Mouse (Mus musculus): Measurements from ENCODE around the gene Myo10. TPM values are rescaled to one million over a fixed set of nuclear protein-coding genes. Genes with fewer than 3 reads are reported as not detected.

Myo10 gene
- total RNA-seq, 1 experiment from 2014 or later: 0.38 TPM

DNA sequence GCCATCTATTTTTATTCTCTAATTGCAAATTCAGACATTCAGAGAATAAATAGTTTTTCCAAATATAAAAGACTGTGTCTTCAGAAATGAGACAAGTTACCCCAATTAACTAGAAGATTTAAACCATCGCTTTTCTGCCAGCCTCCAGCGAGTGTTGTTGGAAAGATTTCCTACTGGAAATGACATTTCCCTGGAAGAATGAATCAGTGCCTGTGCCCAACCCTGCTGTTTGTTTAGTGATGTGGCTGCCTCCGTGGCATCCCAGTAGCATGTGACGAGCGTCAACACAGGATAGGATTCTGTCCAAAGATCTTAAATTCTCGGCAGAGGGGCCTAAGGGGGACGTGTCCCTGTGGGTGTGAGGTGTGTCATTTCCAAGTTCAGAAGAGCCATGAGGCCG, 179.9 kb downstream of the Myo10 start:
- no peak for ATAC-seq (replicated peaks; ENCODE audit: insufficient number of reproducible peaks, low FRiP score, low TSS enrichment, poor library complexity, severe bottlenecking)

DNA sequence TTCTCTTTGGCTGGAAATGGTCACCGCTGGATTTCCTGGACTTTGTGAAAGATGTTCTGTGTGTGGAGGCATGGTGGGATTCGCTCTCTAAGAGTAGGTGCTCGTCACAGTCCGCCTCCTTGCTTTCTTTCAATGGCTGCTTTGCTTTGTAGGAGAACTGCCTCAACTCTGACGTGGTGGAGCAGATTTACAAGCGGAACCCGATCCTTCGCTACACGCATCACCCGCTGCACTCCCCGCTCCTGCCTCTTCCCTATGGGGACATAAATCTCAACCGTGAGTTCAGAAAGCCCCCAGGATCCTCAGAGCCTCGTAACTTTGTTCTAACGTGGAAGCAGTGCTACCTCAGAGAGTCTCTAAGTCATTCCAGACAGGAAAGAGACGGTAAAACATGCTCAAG, 180.8 kb downstream of the Myo10 start:
- ATAC-seq (replicated peaks; ENCODE audit: insufficient number of reproducible peaks, low FRiP score, low TSS enrichment, poor library complexity, severe bottlenecking): no peak

DNA sequence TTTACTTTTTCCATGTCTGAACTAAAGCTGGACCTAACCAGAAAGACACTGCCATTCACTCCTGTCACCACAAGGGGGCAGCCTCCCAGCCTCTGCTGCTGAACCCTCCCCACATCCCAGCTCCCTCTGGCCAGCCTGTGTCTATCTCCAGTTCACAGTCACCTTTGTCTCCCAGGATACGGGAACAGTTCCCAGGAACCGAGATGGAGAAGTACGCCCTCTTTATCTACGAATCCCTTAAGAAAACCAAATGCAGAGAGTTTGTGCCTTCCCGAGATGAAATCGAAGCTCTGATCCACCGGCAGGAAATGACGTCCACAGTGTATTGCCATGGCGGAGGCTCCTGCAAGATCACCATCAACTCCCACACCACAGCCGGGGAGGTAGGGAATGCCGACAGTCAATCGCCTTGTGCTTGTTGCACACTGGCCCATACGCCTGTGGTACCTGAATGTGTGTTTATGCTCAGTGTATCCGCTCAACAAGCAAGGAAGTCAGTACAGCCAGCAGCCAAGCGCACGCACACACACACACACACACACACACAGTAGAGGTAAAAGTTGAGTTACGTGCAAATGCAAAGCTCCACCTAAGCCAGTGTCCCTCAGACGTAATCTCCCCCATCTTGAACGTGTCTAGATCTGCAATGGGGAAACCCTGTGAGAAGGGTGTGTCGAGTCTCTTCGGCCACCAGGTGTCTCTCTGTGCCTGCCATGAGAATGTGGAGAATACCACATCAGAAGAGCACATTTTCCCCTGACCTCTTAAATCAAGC, 183.2 kb downstream of the Myo10 start:
- ATAC-seq (replicated peaks; ENCODE audit: insufficient number of reproducible peaks, low FRiP score, low TSS enrichment, poor library complexity, severe bottlenecking): peak; percentile 65

DNA sequence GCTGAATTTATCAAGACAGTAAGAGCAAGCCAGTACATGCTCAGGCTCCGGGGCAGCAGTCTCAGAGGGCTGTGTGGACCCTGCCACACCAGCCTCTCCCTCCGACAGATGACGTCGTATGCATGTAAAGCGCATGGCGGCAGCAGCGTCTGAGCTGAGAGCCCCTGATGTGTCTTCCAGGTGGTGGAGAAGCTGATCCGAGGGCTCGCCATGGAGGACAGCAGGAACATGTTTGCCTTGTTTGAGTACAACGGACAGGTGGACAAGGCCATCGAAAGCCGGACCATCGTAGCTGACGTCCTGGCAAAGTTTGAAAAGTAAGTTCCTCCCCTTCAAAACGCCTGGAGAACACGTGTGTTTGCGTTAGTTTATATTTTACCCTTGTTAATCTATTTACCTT, 184.0 kb downstream of the Myo10 start:
- no peak for ATAC-seq (replicated peaks; ENCODE audit: insufficient number of reproducible peaks, low FRiP score, low TSS enrichment, poor library complexity, severe bottlenecking)

DNA sequence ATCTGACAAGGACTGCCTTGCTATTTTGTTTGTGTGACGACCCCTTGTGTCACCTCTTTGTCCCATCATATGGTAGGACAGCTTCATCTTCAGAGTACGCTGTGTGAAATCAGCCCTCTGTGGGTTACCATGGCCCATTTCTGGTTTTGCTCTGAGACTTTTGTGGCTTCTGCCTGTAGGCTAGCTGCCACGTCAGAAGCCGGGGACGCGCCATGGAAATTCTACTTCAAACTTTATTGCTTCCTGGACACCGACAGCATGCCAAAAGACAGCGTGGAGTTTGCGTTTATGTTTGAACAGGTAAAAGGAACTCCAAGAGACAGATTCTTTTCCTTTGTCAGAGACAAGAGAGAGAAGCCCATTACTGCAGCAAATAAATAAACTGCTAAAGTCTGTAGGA, 184.6 kb downstream of the Myo10 start:
- ATAC-seq (replicated peaks; ENCODE audit: insufficient number of reproducible peaks, low FRiP score, low TSS enrichment, poor library complexity, severe bottlenecking): no peak

DNA sequence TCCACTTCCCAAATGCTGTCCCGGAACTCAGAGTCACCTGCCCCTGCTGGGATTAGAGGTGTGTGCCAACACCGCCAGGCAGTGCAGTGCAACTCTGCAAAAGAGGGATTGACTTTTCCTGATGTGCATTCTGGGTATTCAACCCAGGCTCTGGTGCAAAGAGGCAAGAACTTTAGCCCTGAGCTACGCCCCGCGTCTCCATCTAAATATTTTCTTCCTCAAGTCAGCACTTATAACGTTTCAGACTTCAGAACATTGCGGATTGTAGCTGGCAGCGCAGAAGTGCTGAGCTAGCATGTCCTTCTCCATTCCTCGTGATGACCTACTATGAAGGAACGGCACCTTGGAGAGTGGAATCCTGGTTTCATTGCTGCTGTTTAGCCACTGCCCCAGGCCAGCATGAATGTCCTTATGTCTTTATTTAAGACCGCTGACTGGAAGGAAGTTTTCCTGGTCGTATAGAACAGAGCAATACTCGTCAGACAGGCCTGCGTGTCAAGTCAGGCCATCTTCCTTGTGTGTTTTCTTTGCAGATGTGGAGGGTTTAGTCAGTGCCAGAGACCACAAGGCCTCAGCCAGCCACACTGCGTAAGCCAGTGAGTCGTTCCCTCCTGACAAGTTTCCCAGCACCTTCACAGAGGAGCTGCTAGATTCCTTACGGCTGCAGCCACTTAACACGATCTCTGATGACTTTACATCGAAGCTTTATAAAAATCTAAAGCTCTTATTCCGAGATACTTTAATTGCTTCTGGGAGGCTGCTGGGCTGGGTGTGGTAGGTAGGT, 186.5 kb downstream of the Myo10 start:
- no peak for ATAC-seq (replicated peaks; ENCODE audit: insufficient number of reproducible peaks, low FRiP score, low TSS enrichment, poor library complexity, severe bottlenecking)

DNA sequence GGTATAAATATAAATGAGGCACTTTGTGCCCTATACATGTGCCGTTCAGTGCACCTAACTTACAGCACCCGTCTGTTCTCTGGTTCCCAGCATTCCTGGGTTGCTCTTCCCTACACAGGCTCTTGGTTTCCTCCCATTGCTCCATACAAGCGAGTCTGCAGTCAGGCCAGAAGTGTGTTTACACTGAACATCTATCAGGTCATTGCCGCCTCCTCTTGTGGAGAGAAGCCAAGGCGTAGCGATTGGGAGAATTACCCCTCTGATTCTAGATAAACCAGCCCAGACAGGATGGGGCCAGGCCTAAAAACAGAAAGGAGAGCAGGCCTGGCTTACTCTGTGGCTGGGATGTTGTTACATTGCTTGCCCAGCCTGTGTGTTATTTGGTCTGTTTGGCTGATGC, 187.3 kb downstream of the Myo10 start:
- no peak for ATAC-seq (replicated peaks; ENCODE audit: insufficient number of reproducible peaks, low FRiP score, low TSS enrichment, poor library complexity, severe bottlenecking)

DNA sequence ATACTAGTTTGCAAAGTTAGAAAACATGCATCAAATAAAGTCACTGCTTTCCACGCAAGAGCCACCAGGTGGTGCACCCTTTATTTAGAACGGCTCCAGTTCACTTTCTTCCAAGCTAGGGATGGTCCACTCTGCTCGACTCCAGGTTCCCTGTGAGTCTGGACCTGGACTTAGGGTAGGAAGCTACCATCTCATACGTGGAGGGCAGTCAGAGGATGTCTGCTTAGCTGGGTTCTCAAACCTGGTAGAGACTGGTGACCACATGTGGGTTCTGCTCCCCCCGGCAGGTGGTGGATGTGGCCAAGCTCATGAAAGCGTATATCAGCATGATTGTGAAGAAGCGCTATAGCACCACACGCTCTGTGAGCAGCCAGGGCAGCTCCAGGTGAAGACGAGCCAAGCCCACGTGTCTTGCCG, 189.5 kb downstream of the Myo10 start:
- peak; percentile 65 for ATAC-seq (replicated peaks; ENCODE audit: insufficient number of reproducible peaks, low FRiP score, low TSS enrichment, poor library complexity, severe bottlenecking)

DNA sequence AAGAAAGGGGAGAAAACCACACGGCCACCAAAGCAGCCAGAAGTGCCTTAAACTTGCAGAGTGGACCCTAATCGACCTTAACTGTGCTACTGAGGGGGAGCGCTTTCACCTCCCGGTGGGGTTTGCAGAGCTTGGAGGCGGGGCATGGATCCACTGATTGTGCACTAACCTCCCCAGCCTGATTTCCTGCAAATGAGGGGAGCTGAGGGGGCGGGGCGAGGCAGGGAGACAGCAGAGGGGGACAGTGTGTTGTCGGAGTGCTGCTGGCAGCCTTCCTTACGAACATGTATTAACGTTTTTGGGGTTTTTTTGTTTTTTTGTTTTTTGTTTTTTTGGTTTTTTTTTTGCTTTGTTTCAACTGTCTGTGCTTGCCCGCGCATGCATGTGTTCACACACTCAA, 190.2 kb downstream of the Myo10 start:
- ATAC-seq (replicated peaks; ENCODE audit: insufficient number of reproducible peaks, low FRiP score, low TSS enrichment, poor library complexity, severe bottlenecking): no peak

DNA sequence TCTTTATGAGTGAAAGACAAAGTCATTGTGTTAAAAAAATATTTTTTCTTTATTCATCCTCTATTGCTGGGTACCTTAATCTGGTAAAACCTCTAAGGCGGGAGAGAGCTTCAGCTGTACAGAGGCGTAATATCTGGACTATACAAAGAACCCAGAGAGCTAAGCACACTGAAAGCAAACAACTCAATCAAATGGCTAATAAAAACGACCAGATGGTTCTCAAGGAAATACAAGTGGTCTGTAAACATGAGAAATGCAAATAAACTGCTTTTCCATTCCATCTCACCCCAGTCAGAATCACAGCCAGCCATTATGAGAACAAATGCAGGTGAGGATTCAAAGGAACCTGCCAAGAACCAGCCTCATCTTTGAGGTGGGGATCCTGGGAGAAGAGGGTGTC, 192.2 kb downstream of the Myo10 start:
- ATAC-seq (replicated peaks; ENCODE audit: insufficient number of reproducible peaks, low FRiP score, low TSS enrichment, poor library complexity, severe bottlenecking): no peak

DNA sequence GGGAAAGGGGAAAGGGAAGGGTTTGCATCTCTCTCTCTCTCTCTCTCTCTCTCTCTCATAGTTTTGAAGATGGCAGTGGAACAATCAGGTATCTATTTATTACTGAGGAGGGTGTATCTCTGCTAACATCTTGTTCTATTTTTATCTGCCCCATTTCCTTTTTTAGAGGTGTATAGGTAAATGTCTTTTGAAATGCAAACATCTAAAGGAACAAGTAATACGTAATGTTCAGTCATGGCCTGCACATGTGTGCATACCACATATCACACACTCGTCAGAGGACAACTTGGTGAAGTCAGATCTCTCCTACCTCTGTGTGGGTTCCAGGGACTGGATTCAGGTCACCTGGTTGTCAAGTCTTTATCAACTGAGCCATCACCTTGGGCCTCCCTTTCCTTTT, 194.9 kb downstream of the Myo10 start:
- ATAC-seq (replicated peaks; ENCODE audit: insufficient number of reproducible peaks, low FRiP score, low TSS enrichment, poor library complexity, severe bottlenecking): no peak

DNA sequence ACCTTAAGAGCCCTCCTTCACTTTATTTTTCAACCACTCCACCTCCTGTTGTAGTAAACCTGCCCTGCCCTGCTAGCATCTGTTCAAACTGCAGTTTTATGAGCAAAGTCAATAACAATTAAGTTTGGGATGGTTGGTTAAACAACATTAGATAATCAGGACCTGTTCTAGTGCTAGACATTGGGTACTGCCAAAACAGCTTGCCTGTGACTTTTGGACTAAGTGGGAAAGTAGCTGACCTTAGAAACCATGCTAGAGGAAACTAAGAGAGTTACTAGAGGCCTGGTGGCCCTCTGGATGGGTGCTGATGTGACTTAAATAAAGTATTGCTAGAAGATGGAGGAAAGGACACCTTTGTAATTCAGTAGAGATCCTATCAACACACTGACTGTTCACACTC, 199.7 kb downstream of the Myo10 start:
- ATAC-seq (replicated peaks; ENCODE audit: insufficient number of reproducible peaks, low FRiP score, low TSS enrichment, poor library complexity, severe bottlenecking): no peak

DNA sequence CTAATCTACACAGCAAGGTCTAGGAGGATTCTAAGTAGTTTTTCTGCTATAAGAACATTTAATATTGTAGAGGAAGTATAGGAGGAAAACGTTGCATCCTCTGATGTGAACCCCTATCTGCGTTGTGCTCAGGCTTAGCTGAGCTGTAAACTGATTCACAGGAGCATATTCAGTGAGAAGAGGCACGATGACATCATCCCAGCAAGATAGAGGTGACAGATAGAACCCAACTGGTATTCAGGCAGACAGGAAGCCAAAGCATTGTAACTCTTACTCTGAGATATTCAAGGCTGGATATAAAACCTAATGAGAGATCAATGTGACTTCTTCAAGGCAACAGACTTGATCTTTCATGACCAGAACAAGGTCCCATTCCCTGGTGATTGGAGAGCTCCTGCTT, 200.3 kb downstream of the Myo10 start:
- ATAC-seq (replicated peaks; ENCODE audit: insufficient number of reproducible peaks, low FRiP score, low TSS enrichment, poor library complexity, severe bottlenecking): no peak

DNA sequence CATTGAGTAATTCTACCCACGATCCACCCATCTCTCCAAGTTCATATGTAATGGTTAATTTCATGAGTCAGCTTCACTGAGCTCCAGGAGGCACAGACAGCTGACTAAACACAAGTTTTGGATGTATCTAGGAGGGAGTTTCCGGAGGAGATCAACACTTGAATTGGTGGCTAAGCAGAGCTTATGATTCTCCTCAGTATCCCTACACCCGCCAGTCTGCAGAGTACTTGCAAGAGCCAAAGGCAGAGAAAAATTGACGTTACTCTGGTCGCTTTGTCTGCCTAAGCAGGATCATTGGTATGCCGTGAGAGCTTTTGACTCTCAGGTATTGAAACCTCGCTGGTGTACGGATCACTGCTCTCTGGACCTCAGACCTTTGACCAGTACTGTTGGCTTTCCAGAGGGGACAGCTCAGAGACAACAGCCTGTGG, 204.2 kb downstream of the Myo10 start:
- ATAC-seq (replicated peaks; ENCODE audit: insufficient number of reproducible peaks, low FRiP score, low TSS enrichment, poor library complexity, severe bottlenecking): no peak

DNA sequence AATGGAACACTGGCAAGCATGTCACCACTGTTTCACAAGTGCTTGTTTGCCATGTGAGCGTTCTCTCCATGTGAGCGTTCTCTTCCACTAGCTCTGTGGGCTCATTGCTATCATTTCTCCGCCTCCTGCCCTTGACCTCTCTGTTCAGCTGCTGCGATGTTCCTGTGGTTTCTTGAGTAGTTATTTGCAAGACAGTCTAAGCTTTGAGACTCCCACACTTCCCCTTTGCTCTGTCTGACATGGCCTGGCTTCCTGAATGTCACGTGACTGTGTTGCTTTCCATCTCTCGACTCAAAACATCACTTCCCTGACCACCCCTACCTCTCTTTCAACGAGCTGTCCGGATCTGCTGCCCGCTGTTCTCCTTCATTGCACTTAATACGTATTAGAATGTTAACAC, 206.1 kb downstream of the Myo10 start:
- ATAC-seq (replicated peaks; ENCODE audit: insufficient number of reproducible peaks, low FRiP score, low TSS enrichment, poor library complexity, severe bottlenecking): peak; percentile 84

DNA sequence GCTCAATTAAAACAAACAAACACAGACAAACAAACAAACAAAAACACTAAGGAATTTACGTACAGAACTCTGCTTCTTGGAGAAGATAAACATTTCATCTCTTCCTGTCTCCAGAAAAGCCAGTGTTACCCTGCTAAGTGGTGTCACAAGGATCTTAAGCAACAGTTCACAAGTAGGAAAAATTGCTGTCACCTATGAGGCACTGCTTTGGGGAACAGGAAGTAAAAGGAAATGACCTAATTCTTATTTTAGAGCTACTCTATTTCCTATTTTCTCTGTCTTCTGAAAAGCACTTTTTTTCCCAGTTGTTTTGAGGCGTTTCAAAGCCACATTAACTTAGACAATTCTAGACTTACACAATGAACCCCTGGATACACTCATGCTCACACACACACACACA, 208.1 kb downstream of the Myo10 start:
- ATAC-seq (replicated peaks; ENCODE audit: insufficient number of reproducible peaks, low FRiP score, low TSS enrichment, poor library complexity, severe bottlenecking): 0 out of 2 replicates have a peak, but pooled peaks have one; percentile 19

DNA sequence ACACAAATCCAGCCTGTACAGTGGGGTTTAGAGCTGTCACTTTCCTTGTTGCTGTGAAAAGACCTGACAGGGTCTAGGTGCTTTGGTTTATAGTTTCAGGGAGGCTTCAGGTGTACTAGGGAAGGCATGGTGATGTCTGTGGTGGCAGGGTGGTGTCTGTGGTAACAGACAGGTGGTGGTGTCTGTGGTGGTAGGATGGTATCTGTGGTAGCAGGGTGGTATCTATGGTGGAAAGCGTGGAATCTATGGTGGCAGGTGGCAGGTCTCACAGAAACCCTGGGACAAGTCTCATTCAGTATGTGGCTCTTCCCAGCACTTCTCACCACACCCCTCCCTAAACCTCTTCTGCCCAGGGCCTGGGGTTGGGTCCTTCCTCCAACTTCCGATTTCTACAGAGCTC, 212.0 kb downstream of the Myo10 start:
- peak; percentile 32; the same call in 1 of the 2 replicates for ATAC-seq (replicated peaks; ENCODE audit: insufficient number of reproducible peaks, low FRiP score, low TSS enrichment, poor library complexity, severe bottlenecking)

DNA sequence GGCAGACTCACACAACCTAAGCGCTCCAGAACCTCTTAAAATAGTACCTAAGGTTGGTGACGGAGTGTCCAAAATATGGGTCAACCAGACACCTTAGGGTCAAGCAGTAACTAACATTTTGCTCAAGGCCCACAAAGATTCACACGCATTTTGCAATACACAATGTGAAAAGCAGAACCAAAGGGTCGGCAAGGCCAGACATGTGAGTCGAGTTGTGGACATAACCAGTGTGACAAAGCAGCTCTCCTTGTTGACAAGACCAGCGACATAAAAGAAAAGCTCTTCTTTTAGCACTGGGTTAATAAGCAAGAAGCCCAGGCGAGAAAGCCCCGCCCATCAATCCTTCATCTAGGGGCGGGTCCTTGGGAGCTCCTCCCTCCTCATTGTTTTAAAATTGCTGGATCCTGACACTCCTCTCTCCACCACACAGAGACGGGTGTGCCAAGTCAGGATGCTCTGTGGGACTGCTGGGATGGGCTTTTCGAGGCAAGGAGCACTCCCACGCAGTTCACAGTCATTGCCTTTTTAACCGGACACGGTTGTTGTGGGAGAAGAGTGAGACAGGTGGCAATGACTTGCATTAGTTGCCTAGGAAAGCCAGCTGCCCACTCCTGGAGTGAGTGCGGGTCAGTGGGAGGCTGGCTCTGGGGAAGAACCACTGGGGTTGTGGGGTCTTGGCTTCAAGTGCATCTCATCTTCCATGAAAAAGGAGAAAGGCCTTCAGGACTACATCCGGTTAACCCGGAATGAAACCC, 212.8 kb downstream of the Myo10 start:
- ATAC-seq (replicated peaks; ENCODE audit: insufficient number of reproducible peaks, low FRiP score, low TSS enrichment, poor library complexity, severe bottlenecking): peak; percentile 58

DNA sequence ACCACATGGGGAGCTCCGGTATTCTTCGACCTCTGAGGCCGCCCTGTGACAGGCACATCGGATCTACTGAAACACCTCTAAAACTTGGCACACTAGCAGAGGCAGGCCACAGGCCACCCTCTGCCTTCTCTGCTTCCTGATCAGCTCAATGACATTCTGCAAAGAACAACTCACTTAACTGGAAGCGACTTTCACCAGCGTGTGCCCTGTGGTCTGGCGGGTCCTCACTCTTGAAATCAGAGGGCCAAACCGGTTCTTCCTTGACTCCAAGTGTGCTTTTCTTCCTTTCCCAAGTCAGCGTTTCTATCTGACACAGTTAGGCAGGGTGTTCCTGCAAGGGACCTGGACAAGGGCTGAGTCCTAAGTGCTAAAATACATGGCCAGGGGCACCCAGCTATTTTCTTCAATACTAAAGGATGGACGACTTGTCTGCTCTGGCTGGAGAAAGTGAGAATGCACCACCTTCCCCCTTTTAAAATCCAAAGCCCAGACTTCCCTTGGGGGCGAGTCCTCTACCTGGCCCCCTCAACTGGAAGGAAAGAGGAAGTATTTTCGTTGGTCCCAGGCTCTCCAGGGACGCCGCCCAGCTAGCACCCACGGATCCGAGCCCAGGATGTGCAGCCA, 220.2 kb downstream of the Myo10 start:
- no peak for ATAC-seq (replicated peaks; ENCODE audit: insufficient number of reproducible peaks, low FRiP score, low TSS enrichment, poor library complexity, severe bottlenecking)

All from monocyte, adult 5-6 weeks (primary cell).